Mouse (Mus musculus) stomach, embryonic 15.5 days (tissue): ENCODE results near the gene Mindy3. TPM values are rescaled to one million over a fixed set of nuclear protein-coding genes. Genes with fewer than 3 reads are reported as not detected.
"Not testable (repeated sequence)": the region's sequence is repeated elsewhere in the genome, so short reads cannot be mapped to it uniquely, and the experiment has no call there.

ENCODE experiments used
- ATAC-seq: fragments of 200-750 bp; cut with Nextera tagmentation; 2 replicates; pipeline ENCODE4 v1.8.0; 2017; ENCODE audit warnings: low read depth, moderate number of reproducible peaks, moderate TSS enrichment; ENCODE audit not compliant: insufficient read depth, low FRiP score
- H3K27ac ChIP-seq: fragments of 300-500 bp; sonication (generic); 2 replicates; pipeline ENCODE4 v1.5.1; 2015; ENCODE audit warnings: mild to moderate bottlenecking, inconsistent platforms
- H3K27me3 ChIP-seq: fragments of 300-500 bp; sonication (generic); replicated peaks from 2 replicates; pipeline ENCODE4 v1.6.1; 2015; ENCODE audit warnings: inconsistent platforms
- H3K36me3 ChIP-seq: fragments of 300-500 bp; sonication (generic); 2 replicates; pipeline ENCODE4 v1.6.1; 2015; ENCODE audit warnings: inconsistent platforms
- H3K4me1 ChIP-seq: fragments of 300-500 bp; sonication (generic); 2 replicates; pipeline ENCODE4 v1.6.1; 2015; ENCODE audit warnings: inconsistent platforms
- H3K4me2 ChIP-seq: fragments of 300-500 bp; sonication (generic); 2 replicates; pipeline ENCODE4 v1.6.1; 2015; ENCODE audit warnings: mild to moderate bottlenecking, inconsistent platforms
- H3K4me3 ChIP-seq: fragments of 300-500 bp; sonication (generic); replicated peaks from 2 replicates; pipeline ENCODE4 v1.5.1; 2015; ENCODE audit warnings: inconsistent platforms
- H3K9ac ChIP-seq: fragments of 300-500 bp; sonication (generic); 2 replicates; pipeline ENCODE4 v1.6.1; 2015; ENCODE audit warnings: inconsistent platforms
- H3K9me3 ChIP-seq: fragments of 300-500 bp; sonication (generic); 2 replicates; pipeline ENCODE4 v1.6.1; 2016; ENCODE audit warnings: inconsistent platforms
- WGBS: fragments of 180-500 bp; shearing (Covaris S2); methylation state at CpG from one replicate; pipeline ENCODE4 v1.1.7; 2015; 5-methylcytosine and 5-hydroxymethylcytosine counted together
- polyA plus RNA-seq: library from polyadenylated mRNA; unstranded; fragments of >200 nt; fragmentation: Nextera tagmentation; extraction: Ambion mirVana; gene quantifications from 2 replicates; pipeline ENCODE4 v1.2.1, GENCODE M21; 2015

The Mindy3 gene
- polyA plus RNA-seq, result 23.5 and 25.3 TPM in 2 replicates

DNA sequence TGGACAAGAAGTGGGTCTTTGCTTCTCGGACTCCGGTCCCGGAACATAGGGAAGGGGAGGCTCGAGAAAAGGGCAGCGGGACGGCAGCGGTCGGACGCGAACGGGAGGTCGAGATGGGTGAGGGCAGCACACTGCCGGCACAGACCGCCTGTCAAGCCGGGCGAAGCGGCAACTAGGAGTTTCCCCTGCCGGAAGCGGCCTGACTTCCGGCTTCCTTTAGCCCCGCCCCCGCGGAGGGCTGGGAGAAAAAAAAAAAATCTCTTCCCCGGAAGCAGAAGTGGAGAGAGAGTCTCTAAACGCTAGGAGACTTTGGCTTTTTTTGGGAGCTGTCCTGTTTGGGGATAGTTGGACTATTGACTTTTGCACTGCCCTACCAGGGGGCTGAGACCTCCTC is at the start of gene Mindy3:
Mindy3 (minus strand) TSS at position 209 of the 394 bp plus-strand sequence.
- under 1% methylated on average over 25 of the region's 25 CpGs for WGBS
- no peaks in the 10 kb centered on the region for H3K9me3 ChIP-seq
- H3K4me1 ChIP-seq, result 0 out of 2 replicates have a peak, but pooled peaks cover 7% of the 10 kb centered on the region
- H3K4me3 ChIP-seq, result peak within 1 kb of the TSS; percentile 93
- H3K4me2 ChIP-seq, result peak within 1 kb of the TSS; percentile 80
- no peaks in the 10 kb centered on the region for H3K27me3 ChIP-seq
- ATAC-seq, result peak; percentile 85
- peak within 1 kb of the TSS; percentile 57 for H3K27ac ChIP-seq
- no peaks in the 10 kb centered on the region for H3K36me3 ChIP-seq
- peak within 1 kb of the TSS; percentile 71 for H3K9ac ChIP-seq

DNA sequence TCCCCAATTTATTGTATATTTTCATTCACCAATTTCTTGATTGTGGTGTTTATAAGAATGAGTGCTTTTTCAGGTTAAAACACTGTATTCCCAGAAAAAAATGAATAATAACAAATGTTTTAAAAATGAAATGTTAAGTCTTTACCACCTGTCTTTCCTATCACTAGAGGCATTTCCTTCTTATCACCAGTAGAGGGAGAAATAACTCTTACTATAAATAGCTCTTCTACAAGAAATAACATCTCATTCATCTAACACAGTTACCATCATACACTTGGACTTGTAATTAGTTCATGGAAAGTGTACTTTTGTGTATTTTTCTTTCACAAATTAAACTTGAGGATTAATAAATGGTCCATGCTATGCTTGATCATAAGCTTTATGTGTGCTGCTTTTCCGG is 40.5 kb upstream of the Mindy3 start:
- H3K27ac ChIP-seq, result no peak overlapping the region
- H3K9me3 ChIP-seq, result no peaks in the 10 kb centered on the region
- no peak overlapping the region for H3K4me2 ChIP-seq
- no peaks in the 10 kb centered on the region for H3K4me1 ChIP-seq
- WGBS, result 76% methylated on average over 1 of the region's 1 CpGs
- H3K36me3 ChIP-seq, result no peaks in the 10 kb centered on the region
- no peak for ATAC-seq
- no peak overlapping the region for H3K9ac ChIP-seq
- H3K27me3 ChIP-seq, result no peaks in the 10 kb centered on the region
- no peak overlapping the region for H3K4me3 ChIP-seq

GRCm38 (mm10) chr2:12450108-12450507 is 30.8 kb upstream of the Mindy3 start:
- 69% methylated on average over 3 of the region's 3 CpGs for WGBS
- no peak for ATAC-seq
- H3K4me3 ChIP-seq, result no peak overlapping the region
- no peaks in the 10 kb centered on the region for H3K9me3 ChIP-seq
- H3K27me3 ChIP-seq, result no peaks in the 10 kb centered on the region
- H3K9ac ChIP-seq, result no peak overlapping the region
- no peak overlapping the region for H3K4me2 ChIP-seq
- no peaks in the 10 kb centered on the region for H3K36me3 ChIP-seq
- no peaks in the 10 kb centered on the region for H3K4me1 ChIP-seq
- H3K27ac ChIP-seq, result no peak overlapping the region

DNA sequence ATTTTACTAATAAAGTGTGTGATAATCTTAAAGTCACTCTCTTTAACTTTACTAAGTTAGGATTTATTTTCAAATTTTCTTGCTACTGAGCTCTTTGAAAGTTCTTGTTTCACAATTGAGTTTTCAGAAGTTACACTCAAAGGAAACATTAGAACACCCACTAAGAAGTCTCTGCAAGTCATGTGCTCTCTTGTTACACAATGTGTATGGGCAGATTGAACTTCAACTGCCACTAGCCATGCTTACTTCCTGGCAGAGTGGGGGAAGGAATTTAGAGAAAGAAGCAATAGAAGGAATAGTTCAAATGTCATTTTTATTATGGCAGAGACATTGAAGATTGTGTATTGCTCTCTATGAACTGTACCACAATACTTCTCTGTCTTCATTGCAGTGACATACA is 20.9 kb upstream of the Mindy3 start:
- Histone ChIP-seq H3K4me2 (no peak overlapping the region), H3K36me3 (no peaks in the 10 kb centered on the region), H3K4me1 (no peaks in the 10 kb centered on the region), H3K27ac (no peak overlapping the region), H3K9me3 (no peaks in the 10 kb centered on the region), H3K9ac (no peak overlapping the region), H3K4me3 (no peak overlapping the region), H3K27me3 (no peaks in the 10 kb centered on the region)
- ATAC-seq, result no peak

DNA sequence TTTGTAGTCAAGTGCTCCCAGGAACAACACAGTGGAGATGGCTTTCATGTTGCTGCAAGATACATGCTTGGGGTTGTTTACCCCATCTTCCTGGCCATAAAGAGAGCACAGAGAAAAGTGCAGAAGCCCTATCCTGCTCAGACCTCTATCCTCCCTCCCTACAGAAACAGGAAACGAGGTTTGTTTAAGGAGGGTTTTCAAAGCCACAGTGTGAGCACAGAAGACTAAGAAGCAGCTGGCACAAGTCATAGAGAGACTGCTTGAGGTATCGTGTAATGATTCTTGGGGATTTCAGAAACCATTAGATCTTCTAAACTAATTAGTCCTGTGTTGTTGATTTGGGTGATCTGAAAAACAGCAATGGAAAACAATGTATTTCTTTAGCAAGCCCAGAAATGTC is 20.3 kb upstream of the Mindy3 start:
- no peaks in the 10 kb centered on the region for H3K4me1 ChIP-seq
- H3K36me3 ChIP-seq, result no peaks in the 10 kb centered on the region
- H3K4me3 ChIP-seq, result no peak overlapping the region
- no peak for ATAC-seq
- no peaks in the 10 kb centered on the region for H3K27me3 ChIP-seq
- no peaks in the 10 kb centered on the region for H3K9me3 ChIP-seq
- no peak overlapping the region for H3K27ac ChIP-seq
- H3K4me2 ChIP-seq, result no peak overlapping the region
- no peak overlapping the region for H3K9ac ChIP-seq
- WGBS, result 35% methylated on average over 2 of the region's 2 CpGs

- no peak overlapping the region for H3K27ac ChIP-seq
- no peaks in the 10 kb centered on the region for H3K36me3 ChIP-seq
- no peak for ATAC-seq
- no peaks in the 10 kb centered on the region for H3K27me3 ChIP-seq
- no peak overlapping the region for H3K4me2 ChIP-seq
- H3K4me1 ChIP-seq, result no peaks in the 10 kb centered on the region
- no peak overlapping the region for H3K4me3 ChIP-seq
- WGBS, result 72% methylated on average over 2 of the region's 2 CpGs
- no peak overlapping the region for H3K9ac ChIP-seq
- no peaks in the 10 kb centered on the region for H3K9me3 ChIP-seq
Observed at GRCm38 (mm10) chr2:12438181-12438580, 18.9 kb upstream of the Mindy3 start.

- 52% methylated on average over 1 of the region's 1 CpGs for WGBS
- no peaks in the 10 kb centered on the region for H3K9me3 ChIP-seq
- no peak overlapping the region for H3K4me2 ChIP-seq
- ATAC-seq, result 0 out of 2 replicates have a peak, but pooled peaks have one; percentile 35
- H3K4me3 ChIP-seq, result no peak overlapping the region
- no peaks in the 10 kb centered on the region for H3K36me3 ChIP-seq
- no peak overlapping the region for H3K27ac ChIP-seq
- no peaks in the 10 kb centered on the region for H3K27me3 ChIP-seq
- H3K9ac ChIP-seq, result no peak overlapping the region
- no peaks in the 10 kb centered on the region for H3K4me1 ChIP-seq
Observed at GRCm38 (mm10) chr2:12432055-12432454, 12.8 kb upstream of the Mindy3 start.

- H3K4me2 ChIP-seq, result no peak overlapping the region
Observed at GRCm38 (mm10) chr2:12424374-12424773, 5.1 kb upstream of the Mindy3 start.

GRCm38 (mm10) chr2:12423426-12423825 is 4.2 kb upstream of the Mindy3 start:
- H3K4me1 ChIP-seq, ATAC-seq, H3K27me3 ChIP-seq, H3K9me3 ChIP-seq, H3K9ac ChIP-seq, H3K36me3 ChIP-seq, H3K27ac ChIP-seq, H3K4me3 ChIP-seq, H3K4me2 ChIP-seq: not testable (repeated sequence)
- 58% methylated on average over 6 of the region's 6 CpGs for WGBS

More at GRCm38 (mm10) chr2:12424374-12424773, 5.1 kb upstream of the Mindy3 start:
- Histone ChIP-seq H3K36me3 (no peaks in the 10 kb centered on the region), H3K27me3 (no peaks in the 10 kb centered on the region), H3K9me3 (no peaks in the 10 kb centered on the region), H3K9ac (no peak overlapping the region), H3K27ac (no peak overlapping the region), H3K4me3 (no peak overlapping the region), H3K4me1 (no peaks in the 10 kb centered on the region)
- ATAC-seq, result no peak
- WGBS, result 77% methylated on average over 3 of the region's 3 CpGs

GRCm38 (mm10) chr2:12418534-12419261 is 572 bp downstream of the Mindy3 start:
- no peaks in the 10 kb centered on the region for H3K36me3 ChIP-seq
- peak overlapping the region; percentile 57 for H3K27ac ChIP-seq
- no peaks in the 10 kb centered on the region for H3K9me3 ChIP-seq
- peak overlapping the region; percentile 71 for H3K9ac ChIP-seq
- H3K27me3 ChIP-seq, result no peaks in the 10 kb centered on the region
- peak; percentile 61 for ATAC-seq
- 0 out of 2 replicates have a peak, but pooled peaks cover 7% of the 10 kb centered on the region for H3K4me1 ChIP-seq
- peak overlapping the region; percentile 93 for H3K4me3 ChIP-seq
- under 1% methylated on average over 40 of the region's 40 CpGs for WGBS
- peak overlapping the region; percentile 80 for H3K4me2 ChIP-seq

GRCm38 (mm10) chr2:12418121-12418520 is 1.1 kb downstream of the Mindy3 start:
- H3K4me3 ChIP-seq, result peak overlapping the region; percentile 93
- peak overlapping the region; percentile 80 for H3K4me2 ChIP-seq
- 0 out of 2 replicates have a peak, but pooled peaks cover 7% of the 10 kb centered on the region for H3K4me1 ChIP-seq
- no peaks in the 10 kb centered on the region for H3K27me3 ChIP-seq
- no peaks in the 10 kb centered on the region for H3K9me3 ChIP-seq
- 0 out of 2 replicates have a peak, but pooled peaks have one; percentile 49 for ATAC-seq
- no peaks in the 10 kb centered on the region for H3K36me3 ChIP-seq
- WGBS, result 29% methylated on average over 8 of the region's 8 CpGs
- no peak overlapping the region for H3K27ac ChIP-seq
- H3K9ac ChIP-seq, result peak overlapping the region; percentile 71; the same call in 1 of the 2 replicates

- ATAC-seq, result no peak
- Histone ChIP-seq H3K27me3 (no peaks in the 10 kb centered on the region), H3K4me2 (no peak overlapping the region), H3K9ac (no peak overlapping the region), H3K9me3 (no peaks in the 10 kb centered on the region), H3K4me3 (no peak overlapping the region), H3K27ac (no peak overlapping the region), H3K36me3 (no peaks in the 10 kb centered on the region), H3K4me1 (0 out of 2 replicates have a peak, but pooled peaks cover 3% of the 10 kb centered on the region)
- WGBS, result 87% methylated on average over 2 of the region's 2 CpGs
Observed at GRCm38 (mm10) chr2:12412309-12412708, 7.0 kb downstream of the Mindy3 start.
